Mouse (Mus musculus) myocyte (in vitro differentiated cells): ENCODE measurements around the gene Ss18l2.

Experiments
- CEBPB ChIP-seq: IDR thresholded peaks from 2 replicates; pipeline ENCODE4 v1.6.1; 2011; ENCODE audit warnings: mild to moderate bottlenecking, moderate library complexity; ENCODE audit not compliant: poor library complexity, insufficient read depth, severe bottlenecking
- E2F4 ChIP-seq: IDR thresholded peaks from one replicate; pipeline ENCODE4 v1.6.1; 2011; ENCODE audit warnings: mild to moderate bottlenecking, control low read depth, moderate library complexity; ENCODE audit not compliant: insufficient read depth
- MAX ChIP-seq: IDR thresholded peaks from one replicate; pipeline ENCODE4 v1.6.1; 2011; ENCODE audit warnings: low read depth, mild to moderate bottlenecking, control low read depth
- MYOG ChIP-seq, 3 experiments: IDR thresholded peaks; one replicate each; pipeline ENCODE4 v1.6.1; 2011; ENCODE audit warnings: control low read depth in 2 of 3, low read depth in 2 of 3, mild to moderate bottlenecking in 2 of 3; ENCODE audit not compliant: insufficient read length in 2 of 3, control insufficient read depth in 1 of 3, insufficient read depth in 1 of 3
- POLR2A ChIP-seq: IDR thresholded peaks from one replicate; pipeline ENCODE4 v1.6.1; 2011; ENCODE audit warnings: low read depth, mild to moderate bottlenecking, control low read depth, moderate library complexity; ENCODE audit not compliant: insufficient read length
- POLR2AphosphoS2 ChIP-seq: IDR thresholded peaks from one replicate; pipeline ENCODE4 v1.6.1; 2011; ENCODE audit warnings: low read depth, control low read depth; ENCODE audit not compliant: insufficient read length
- REST ChIP-seq: IDR thresholded peaks from one replicate; pipeline ENCODE4 v1.6.1; 2011; ENCODE audit warnings: mild to moderate bottlenecking, control low read depth, moderate library complexity; ENCODE audit not compliant: insufficient read depth, insufficient read length
- SRF ChIP-seq: IDR thresholded peaks from one replicate; pipeline ENCODE4 v1.6.1; 2011; ENCODE audit warnings: low read depth; ENCODE audit not compliant: control insufficient read depth, insufficient read length
- TCF12 ChIP-seq: IDR thresholded peaks from one replicate; pipeline ENCODE4 v1.6.1; 2011; ENCODE audit warnings: mild to moderate bottlenecking, control low read depth; ENCODE audit not compliant: poor library complexity, insufficient read depth, severe bottlenecking
- TCF3 ChIP-seq: IDR thresholded peaks from one replicate; pipeline ENCODE4 v1.6.1; 2011; ENCODE audit warnings: low read depth, control low read depth; ENCODE audit not compliant: insufficient read length
- USF1 ChIP-seq: IDR thresholded peaks from one replicate; pipeline ENCODE4 v1.6.1; 2011; ENCODE audit warnings: low read depth, mild to moderate bottlenecking, control low read depth, moderate library complexity

DNA sequence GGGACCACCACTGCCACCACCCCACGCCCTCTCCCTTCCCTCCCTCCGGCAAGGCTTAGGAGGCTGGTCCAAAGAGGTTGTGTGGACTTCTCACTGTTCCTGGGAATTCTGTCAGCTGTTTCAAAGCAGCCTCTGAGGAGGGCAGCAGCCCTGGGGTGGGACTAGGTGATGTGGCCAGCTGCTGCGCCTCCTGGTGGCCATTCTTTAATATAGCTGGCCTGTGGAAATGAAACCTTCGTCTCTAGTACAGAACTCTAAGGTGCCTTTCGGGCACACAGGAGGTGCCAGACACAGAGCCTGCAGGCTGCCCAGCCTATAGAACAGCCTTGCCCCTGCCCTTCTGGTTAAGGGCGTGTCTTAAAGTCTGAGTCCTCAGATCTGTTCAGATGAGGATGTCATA, 30.6 kb upstream of the Ss18l2 start:
- TF ChIP-seq MYOG (IDR thresholded peaks at IDR 0.05; ENCODE audit: control insufficient read depth in 1 of 3, insufficient read depth in 1 of 3, insufficient read length in 2 of 3, low read depth in 2 of 3) = no peak
- TF ChIP-seq CEBPB = no peak
- TF ChIP-seq POLR2A = no peak
- TF ChIP-seq E2F4 = no peak
- no peak for TF ChIP-seq TCF12
- no peak for TF ChIP-seq USF1
- no peak for TF ChIP-seq MAX
- no peak for TF ChIP-seq POLR2AphosphoS2
- TF ChIP-seq REST = no peak
- no peak for TF ChIP-seq SRF
- no peak for TF ChIP-seq TCF3
